Mouse (Mus musculus) kidney, embryonic 14.5 days (tissue): ENCODE measurements around the gene Rnf123. TPM values are rescaled to one million over a fixed set of nuclear protein-coding genes. Genes with fewer than 3 reads are reported as not detected.
A peak's percentile ranks its signal among the peaks of the same experiment; 100 is the strongest.

Source experiments
- ATAC-seq: fragments of 200-750 bp; cut with Nextera tagmentation; 2 replicates; pipeline ENCODE4 v1.8.0; 2017; ENCODE audit warnings: moderate number of reproducible peaks, mild to moderate bottlenecking, moderate TSS enrichment, moderate library complexity; ENCODE audit not compliant: low FRiP score, low TSS enrichment
- H3K27ac ChIP-seq: fragments of 300-500 bp; sonication (generic); 2 replicates; pipeline ENCODE4 v1.5.1; 2014; ENCODE audit warnings: low read depth, mild to moderate bottlenecking, low read length, moderate library complexity, mixed read lengths
- H3K27me3 ChIP-seq: fragments of 300-500 bp; sonication (generic); 2 replicates; pipeline ENCODE4 v1.6.1; 2014; ENCODE audit warnings: mild to moderate bottlenecking, low read length; ENCODE audit not compliant: control insufficient read depth, insufficient read depth
- H3K36me3 ChIP-seq: fragments of 300-500 bp; sonication (generic); 2 replicates; pipeline ENCODE4 v1.6.1; 2014; ENCODE audit warnings: low read length, mixed read lengths; ENCODE audit not compliant: control insufficient read depth, insufficient read depth
- H3K4me1 ChIP-seq: fragments of 300-500 bp; sonication (generic); 2 replicates; pipeline ENCODE4 v1.6.1; 2014; ENCODE audit warnings: low read length, mixed read lengths; ENCODE audit not compliant: control insufficient read depth, insufficient read depth
- H3K4me2 ChIP-seq: fragments of 300-500 bp; sonication (generic); replicated peaks from 2 replicates; pipeline ENCODE4 v1.6.1; 2014; ENCODE audit warnings: low read depth, mild to moderate bottlenecking, low read length
- H3K4me3 ChIP-seq: fragments of 300-500 bp; sonication (generic); 2 replicates; pipeline ENCODE4 v1.5.1; 2014; ENCODE audit warnings: mild to moderate bottlenecking, low read length
- H3K9ac ChIP-seq: fragments of 300-500 bp; sonication (generic); 2 replicates; pipeline ENCODE4 v1.6.1; 2014; ENCODE audit warnings: low read depth, mild to moderate bottlenecking, low read length, moderate library complexity
- H3K9me3 ChIP-seq: fragments of 300-500 bp; sonication (generic); 2 replicates; pipeline ENCODE4 v1.6.1; 2016; ENCODE audit warnings: low read length; ENCODE audit not compliant: control insufficient read depth
- WGBS: fragments of 180-500 bp; shearing (Covaris S2); extraction: QIAGEN DNeasy Blood & Tissue Kit; methylation state at CpG from one replicate; pipeline ENCODE4 v1.1.7; 2014; 5-methylcytosine and 5-hydroxymethylcytosine counted together
- polyA plus RNA-seq: library from polyadenylated mRNA; unstranded; fragments of >200 nt; fragmentation: Nextera tagmentation; extraction: Ambion mirVana; gene quantifications from 2 replicates; pipeline ENCODE4 v1.2.1, GENCODE M21; 2014

Rnf123 gene
- 20.0 and 30.9 TPM in 2 replicates for polyA plus RNA-seq

- peak within 1 kb of the TSS; percentile 24; the same call in 1 of the 2 replicates for H3K4me3 ChIP-seq
- H3K4me2 ChIP-seq, result peak within 1 kb of the TSS; percentile 34
- peaks cover 20% of the 10 kb centered on the region for H3K27me3 ChIP-seq
- peaks cover 10% of the 10 kb centered on the region; the same call in 1 of the 2 replicates for H3K4me1 ChIP-seq
- H3K9ac ChIP-seq, result peak within 1 kb of the TSS; percentile 28
- no peak for ATAC-seq
- H3K27ac ChIP-seq, result no peak within 1 kb of the TSS
- 36% methylated on average over 12 of the region's 12 CpGs for WGBS
- H3K36me3 ChIP-seq, result peaks cover 33% of the 10 kb centered on the region
- no peaks in the 10 kb centered on the region for H3K9me3 ChIP-seq
These were observed at the start of gene Rnf123 for GRCm38 (mm10) chr9:108082988-108083431. Gene Rnf123 (minus strand): TSS chr9:108083346.

- no peaks in the 10 kb centered on the region for H3K36me3 ChIP-seq
- H3K27ac ChIP-seq, result no peak overlapping the region
- H3K4me3 ChIP-seq, result no peak overlapping the region
- no peaks in the 10 kb centered on the region for H3K4me1 ChIP-seq
- no peaks in the 10 kb centered on the region for H3K27me3 ChIP-seq
- H3K4me2 ChIP-seq, result no peak overlapping the region
- ATAC-seq, result no peak
- 87% methylated on average over 3 of the region's 3 CpGs for WGBS
- no peak overlapping the region for H3K9ac ChIP-seq
- H3K9me3 ChIP-seq, result no peaks in the 10 kb centered on the region
These were observed 49.2 kb upstream of the Rnf123 start for GRCm38 (mm10) chr9:108132373-108132772.

- H3K4me1 ChIP-seq, result no peaks in the 10 kb centered on the region
- H3K9me3 ChIP-seq, result no peaks in the 10 kb centered on the region
- no peak for ATAC-seq
- H3K4me3 ChIP-seq, result no peak overlapping the region
- no peaks in the 10 kb centered on the region for H3K27me3 ChIP-seq
- WGBS, result 88% methylated on average over 5 of the region's 5 CpGs
- no peaks in the 10 kb centered on the region for H3K36me3 ChIP-seq
- H3K9ac ChIP-seq, result no peak overlapping the region
- no peak overlapping the region for H3K27ac ChIP-seq
- H3K4me2 ChIP-seq, result no peak overlapping the region
These were observed 48.4 kb upstream of the Rnf123 start for GRCm38 (mm10) chr9:108131502-108131901.

GRCm38 (mm10) chr9:108129042-108129948, 46.1 kb upstream of the Rnf123 start:
- no peak for ATAC-seq
- no peaks in the 10 kb centered on the region for H3K9me3 ChIP-seq
- no peak overlapping the region for H3K27ac ChIP-seq
- no peak overlapping the region for H3K4me2 ChIP-seq
- no peaks in the 10 kb centered on the region for H3K27me3 ChIP-seq
- H3K4me3 ChIP-seq, result no peak overlapping the region
- H3K36me3 ChIP-seq, result no peaks in the 10 kb centered on the region
- 72% methylated on average over 13 of the region's 13 CpGs for WGBS
- no peak overlapping the region for H3K9ac ChIP-seq
- no peaks in the 10 kb centered on the region for H3K4me1 ChIP-seq

GRCm38 (mm10) chr9:108128248-108128647, 45.1 kb upstream of the Rnf123 start:
- H3K4me3 ChIP-seq, result no peak overlapping the region
- no peaks in the 10 kb centered on the region for H3K4me1 ChIP-seq
- H3K36me3 ChIP-seq, result no peaks in the 10 kb centered on the region
- no peaks in the 10 kb centered on the region for H3K27me3 ChIP-seq
- no peaks in the 10 kb centered on the region for H3K9me3 ChIP-seq
- H3K4me2 ChIP-seq, result no peak overlapping the region
- 82% methylated on average over 11 of the region's 11 CpGs for WGBS
- H3K27ac ChIP-seq, result no peak overlapping the region
- ATAC-seq, result no peak
- no peak overlapping the region for H3K9ac ChIP-seq

GRCm38 (mm10) chr9:108126436-108127180, 43.5 kb upstream of the Rnf123 start:
- Histone ChIP-seq H3K27me3 (no peaks in the 10 kb centered on the region), H3K4me1 (no peaks in the 10 kb centered on the region), H3K27ac (no peak overlapping the region), H3K9me3 (no peaks in the 10 kb centered on the region), H3K4me2 (no peak overlapping the region), H3K4me3 (no peak overlapping the region), H3K36me3 (no peaks in the 10 kb centered on the region), H3K9ac (no peak overlapping the region)
- ATAC-seq, result no peak
- 56% methylated on average over 17 of the region's 17 CpGs for WGBS

- Histone ChIP-seq H3K27ac (no peak overlapping the region), H3K27me3 (no peaks in the 10 kb centered on the region), H3K36me3 (no peaks in the 10 kb centered on the region), H3K9me3 (no peaks in the 10 kb centered on the region), H3K4me2 (no peak overlapping the region), H3K9ac (no peak overlapping the region), H3K4me1 (no peaks in the 10 kb centered on the region), H3K4me3 (no peak overlapping the region)
- no peak for ATAC-seq
- WGBS, result 89% methylated on average over 8 of the region's 8 CpGs
These were observed 42.6 kb upstream of the Rnf123 start for GRCm38 (mm10) chr9:108125731-108126130.

GRCm38 (mm10) chr9:108123916-108124315, 40.8 kb upstream of the Rnf123 start:
- Histone ChIP-seq H3K4me2 (no peak overlapping the region), H3K9ac (no peak overlapping the region), H3K27ac (no peak overlapping the region), H3K27me3 (no peaks in the 10 kb centered on the region), H3K4me3 (no peak overlapping the region), H3K4me1 (peaks cover 11% of the 10 kb centered on the region; the same call in 1 of the 2 replicates), H3K36me3 (no peaks in the 10 kb centered on the region), H3K9me3 (no peaks in the 10 kb centered on the region)
- ATAC-seq, result no peak
- WGBS, result 78% methylated on average over 4 of the region's 4 CpGs
